Mouse (Mus musculus): ENCODE data around the gene Ptpro. TPM values are rescaled to one million over a fixed set of nuclear protein-coding genes. Genes with fewer than 3 reads are reported as not detected.

Ptpro gene
- polyA plus RNA-seq, 1 experiment from 2014 or later = 0.87 TPM

DNA sequence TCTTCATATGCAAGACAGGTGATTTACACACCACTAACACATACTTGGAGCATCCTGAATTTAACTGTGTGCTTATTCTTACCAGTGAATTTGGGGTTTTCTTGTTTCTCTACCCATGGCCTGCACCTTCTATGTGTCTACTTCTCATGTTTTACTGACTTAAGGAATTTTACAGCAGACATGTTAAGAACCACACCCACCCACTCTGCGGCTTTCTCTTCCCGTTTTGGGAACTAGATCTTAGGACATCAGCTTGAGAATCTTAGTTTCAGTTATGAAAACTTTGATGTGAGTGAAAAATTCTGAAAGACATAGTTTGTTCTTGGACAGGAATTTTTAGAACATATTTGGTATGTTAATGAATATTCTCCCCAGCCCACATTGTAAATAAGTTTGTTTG is 153.6 kb downstream of the Ptpro start:
- WGBS = 66% methylated on average over 2 of the region's 2 CpGs
- H3K9ac ChIP-seq (ENCODE audit: low read depth, low read length) = no peak overlapping the region
- no peak overlapping the region for H3K4me3 ChIP-seq (ENCODE audit: low read depth, low read length)
- no peak for ATAC-seq
- no peak overlapping the region for H3K4me2 ChIP-seq (replicated peaks; ENCODE audit: low read depth)
- no peaks in the 10 kb centered on the region for H3K27me3 ChIP-seq (replicated peaks; ENCODE audit: control insufficient read depth, insufficient read depth, low read length)
- no peak for TF ChIP-seq CTCF (IDR thresholded peaks at IDR 0.05; ENCODE audit: low read depth)
- H3K4me1 ChIP-seq (replicated peaks; ENCODE audit: control insufficient read depth, insufficient read depth, low read length) = no peaks in the 10 kb centered on the region
- H3K36me3 ChIP-seq (ENCODE audit: control insufficient read depth, insufficient read depth) = no peaks in the 10 kb centered on the region
- H3K27ac ChIP-seq (ENCODE audit: low read depth, low read length) = no peak overlapping the region
- no peaks in the 10 kb centered on the region for H3K9me3 ChIP-seq (ENCODE audit: control insufficient read depth)

GRCm38 (mm10) chr6:137410510-137410909 is 158.4 kb downstream of the Ptpro start:
- 62% methylated on average over 3 of the region's 3 CpGs for WGBS
- TF ChIP-seq CTCF (IDR thresholded peaks at IDR 0.05; ENCODE audit: low read depth) = no peak

DNA sequence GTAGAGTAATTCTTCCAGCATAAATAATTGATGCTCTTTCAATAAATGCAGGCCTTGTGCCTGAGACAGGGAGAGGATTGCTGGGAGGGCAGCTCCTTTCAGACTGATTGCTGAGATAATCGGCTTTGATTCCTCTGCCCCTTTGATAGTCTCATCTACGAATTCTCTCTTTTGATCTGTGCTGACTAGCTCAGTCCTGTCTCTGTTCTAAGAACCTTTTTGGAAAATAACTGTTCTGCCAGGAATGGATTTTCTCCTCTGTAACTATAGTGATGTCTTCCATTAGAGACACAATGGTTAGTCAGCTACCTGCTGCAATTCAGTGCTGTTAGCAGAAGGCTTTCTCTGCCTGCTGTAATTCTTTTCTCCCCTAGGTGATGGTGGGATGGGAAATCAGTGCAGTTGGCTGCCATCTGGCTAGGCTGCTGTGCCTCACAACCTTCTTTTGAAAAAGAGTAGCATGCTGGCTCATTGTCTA is 159.8 kb downstream of the Ptpro start:
- no peak overlapping the region for H3K9ac ChIP-seq (ENCODE audit: low read depth, low read length)
- H3K27me3 ChIP-seq (replicated peaks; ENCODE audit: control insufficient read depth, insufficient read depth, low read length) = no peaks in the 10 kb centered on the region
- no peak overlapping the region for H3K4me2 ChIP-seq (replicated peaks; ENCODE audit: low read depth)
- ATAC-seq = no peak
- no peak overlapping the region for H3K4me3 ChIP-seq (ENCODE audit: low read depth, low read length)
- H3K27ac ChIP-seq (ENCODE audit: low read depth, low read length) = no peak overlapping the region
- TF ChIP-seq CTCF (IDR thresholded peaks at IDR 0.05; ENCODE audit: low read depth) = no peak
- H3K9me3 ChIP-seq (ENCODE audit: control insufficient read depth) = no peaks in the 10 kb centered on the region
- H3K36me3 ChIP-seq (ENCODE audit: control insufficient read depth, insufficient read depth) = no peaks in the 10 kb centered on the region
- H3K4me1 ChIP-seq (replicated peaks; ENCODE audit: control insufficient read depth, insufficient read depth, low read length) = no peaks in the 10 kb centered on the region
- WGBS = 67% methylated on average over 2 of the region's 2 CpGs

More at GRCm38 (mm10) chr6:137410510-137410909, 158.4 kb downstream of the Ptpro start:
- ATAC-seq = no peak
- Histone ChIP-seq H3K27ac (ENCODE audit: low read depth, low read length) (no peak overlapping the region), H3K27me3 (replicated peaks; ENCODE audit: control insufficient read depth, insufficient read depth, low read length) (no peaks in the 10 kb centered on the region), H3K9me3 (ENCODE audit: control insufficient read depth) (no peaks in the 10 kb centered on the region), H3K36me3 (ENCODE audit: control insufficient read depth, insufficient read depth) (no peaks in the 10 kb centered on the region), H3K4me1 (replicated peaks; ENCODE audit: control insufficient read depth, insufficient read depth, low read length) (no peaks in the 10 kb centered on the region), H3K9ac (ENCODE audit: low read depth, low read length) (no peak overlapping the region), H3K4me2 (replicated peaks; ENCODE audit: low read depth) (no peak overlapping the region), H3K4me3 (ENCODE audit: low read depth, low read length) (no peak overlapping the region)

- ATAC-seq = no peak
- no peak overlapping the region for H3K27ac ChIP-seq (ENCODE audit: low read depth, low read length)
- whole genome bisulfite sequencing = 63% methylated on average over 2 of the region's 2 CpGs
- H3K27me3 ChIP-seq (replicated peaks; ENCODE audit: control insufficient read depth, insufficient read depth, low read length) = no peaks in the 10 kb centered on the region
- TF ChIP-seq CTCF (IDR thresholded peaks at IDR 0.05; ENCODE audit: low read depth) = no peak
- H3K36me3 ChIP-seq (ENCODE audit: control insufficient read depth, insufficient read depth) = no peaks in the 10 kb centered on the region
- H3K9me3 ChIP-seq (ENCODE audit: control insufficient read depth) = no peaks in the 10 kb centered on the region
- H3K4me2 ChIP-seq (replicated peaks; ENCODE audit: low read depth) = no peak overlapping the region
- H3K4me1 ChIP-seq (replicated peaks; ENCODE audit: control insufficient read depth, insufficient read depth, low read length) = no peaks in the 10 kb centered on the region
- no peak overlapping the region for H3K4me3 ChIP-seq (ENCODE audit: low read depth, low read length)
- H3K9ac ChIP-seq (ENCODE audit: low read depth, low read length) = no peak overlapping the region
These were observed 160.9 kb downstream of the Ptpro start for GRCm38 (mm10) chr6:137413045-137413444.

- Histone ChIP-seq H3K9ac (ENCODE audit: low read depth, low read length) (no peak overlapping the region), H3K4me1 (replicated peaks; ENCODE audit: control insufficient read depth, insufficient read depth, low read length) (no peaks in the 10 kb centered on the region), H3K27ac (ENCODE audit: low read depth, low read length) (no peak overlapping the region), H3K27me3 (replicated peaks; ENCODE audit: control insufficient read depth, insufficient read depth, low read length) (no peaks in the 10 kb centered on the region), H3K4me2 (replicated peaks; ENCODE audit: low read depth) (no peak overlapping the region), H3K36me3 (ENCODE audit: control insufficient read depth, insufficient read depth) (no peaks in the 10 kb centered on the region), H3K4me3 (ENCODE audit: low read depth, low read length) (no peak overlapping the region), H3K9me3 (ENCODE audit: control insufficient read depth) (no peaks in the 10 kb centered on the region)
- WGBS = 51% methylated on average over 13 of the region's 13 CpGs
- ATAC-seq = 0 out of 2 replicates have a peak, but pooled peaks have one; percentile 45
- TF ChIP-seq CTCF (IDR thresholded peaks at IDR 0.05; ENCODE audit: low read depth) = peak; percentile 84
These were observed 162.6 kb downstream of the Ptpro start for GRCm38 (mm10) chr6:137414531-137415405.

GRCm38 (mm10) chr6:137422777-137423176 is 170.7 kb downstream of the Ptpro start:
- no peak for TF ChIP-seq CTCF (IDR thresholded peaks at IDR 0.05; ENCODE audit: low read depth)
- Histone ChIP-seq H3K4me1 (replicated peaks; ENCODE audit: control insufficient read depth, insufficient read depth, low read length) (no peaks in the 10 kb centered on the region), H3K36me3 (ENCODE audit: control insufficient read depth, insufficient read depth) (no peaks in the 10 kb centered on the region), H3K27ac (ENCODE audit: low read depth, low read length) (no peak overlapping the region), H3K9me3 (ENCODE audit: control insufficient read depth) (no peaks in the 10 kb centered on the region), H3K27me3 (replicated peaks; ENCODE audit: control insufficient read depth, insufficient read depth, low read length) (no peaks in the 10 kb centered on the region), H3K9ac (ENCODE audit: low read depth, low read length) (no peak overlapping the region), H3K4me2 (replicated peaks; ENCODE audit: low read depth) (no peak overlapping the region), H3K4me3 (ENCODE audit: low read depth, low read length) (no peak overlapping the region)
- whole genome bisulfite sequencing = 75% methylated on average over 4 of the region's 4 CpGs
- ATAC-seq = no peak

Measured in intestine, postnatal 0 days (tissue).